Mouse (Mus musculus) embryonic facial prominence, embryonic 12.5 days (tissue): ENCODE results near the gene Zfand2a. TPM values are rescaled to one million over a fixed set of nuclear protein-coding genes. Genes with fewer than 3 reads are reported as not detected.
A peak's percentile ranks its signal among the peaks of the same experiment; 100 is the strongest.

Experiments
- ATAC-seq: fragments of 200-750 bp; cut with Nextera tagmentation; 2 replicates; pipeline ENCODE4 v1.8.0; 2017; ENCODE audit not compliant: insufficient number of reproducible peaks, insufficient read depth, low FRiP score, low TSS enrichment
- H3K27ac ChIP-seq: fragments of 300-500 bp; sonication (generic); 2 replicates; pipeline ENCODE4 v1.5.1; 2016; ENCODE audit warnings: mild to moderate bottlenecking
- H3K27me3 ChIP-seq: fragments of 300-500 bp; sonication (generic); 2 replicates; pipeline ENCODE4 v1.6.1; 2016; ENCODE audit warnings: mild to moderate bottlenecking, moderate library complexity
- H3K36me3 ChIP-seq: fragments of 300-500 bp; sonication (generic); 2 replicates; pipeline ENCODE4 v1.6.1; 2016; ENCODE audit warnings: mild to moderate bottlenecking
- H3K4me1 ChIP-seq: fragments of 300-500 bp; sonication (generic); 2 replicates; pipeline ENCODE4 v1.6.1; 2016
- H3K4me2 ChIP-seq: fragments of 300-500 bp; sonication (generic); replicated peaks from 2 replicates; pipeline ENCODE4 v1.6.1; 2016; ENCODE audit warnings: mild to moderate bottlenecking, moderate library complexity
- H3K4me3 ChIP-seq: fragments of 300-500 bp; sonication (generic); 2 replicates; pipeline ENCODE4 v1.5.1; 2016; ENCODE audit warnings: mild to moderate bottlenecking
- H3K9ac ChIP-seq: fragments of 300-500 bp; sonication (generic); 2 replicates; pipeline ENCODE4 v1.6.1; 2016; ENCODE audit warnings: mild to moderate bottlenecking, moderate library complexity
- H3K9me3 ChIP-seq: fragments of 300-500 bp; sonication (generic); 2 replicates; pipeline ENCODE4 v1.6.1; 2016; ENCODE audit warnings: mild to moderate bottlenecking, moderate library complexity
- WGBS: fragments of 180-500 bp; shearing (Covaris S2); methylation state at CpG from one replicate; pipeline ENCODE4 v1.1.7; 2016; 5-methylcytosine and 5-hydroxymethylcytosine counted together
- polyA plus RNA-seq: library from polyadenylated mRNA; unstranded; fragments of >200 nt; fragmentation: Nextera tagmentation; extraction: Ambion mirVana; gene quantifications from 2 replicates; pipeline ENCODE4 v1.2.1, GENCODE M21; 2016

Gene Zfand2a
- polyA plus RNA-seq, 1 experiment from 2014 or later, result 9.9 TPM

DNA sequence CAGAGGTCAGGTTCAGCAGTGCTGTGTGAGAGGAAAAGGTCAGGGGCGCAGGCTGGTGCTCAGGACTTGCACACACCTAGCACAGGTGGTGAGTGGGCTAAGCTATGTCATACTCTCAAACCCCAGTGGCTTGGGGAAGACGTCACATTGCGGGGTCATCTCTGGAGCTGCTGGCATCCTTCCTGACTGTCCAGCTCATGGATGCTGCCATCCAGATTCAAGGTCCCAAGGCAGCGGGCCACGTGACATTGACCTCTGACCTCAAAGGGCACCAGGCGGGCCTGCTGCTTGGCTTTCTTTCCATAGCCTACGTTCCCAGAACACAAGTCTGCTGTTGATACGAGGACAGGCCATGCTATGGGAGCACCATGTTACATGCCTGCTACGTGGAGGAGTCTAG, 57.3 kb downstream of the Zfand2a start:
- ATAC-seq, result no peak
- no peak overlapping the region for H3K4me2 ChIP-seq
- peaks cover 12% of the 10 kb centered on the region for H3K4me1 ChIP-seq
- H3K27ac ChIP-seq, result no peak overlapping the region
- H3K9ac ChIP-seq, result no peak overlapping the region
- 83% methylated on average over 9 of the region's 9 CpGs for WGBS
- peaks cover 5% of the 10 kb centered on the region; the same call in 1 of the 2 replicates for H3K36me3 ChIP-seq
- no peak overlapping the region for H3K4me3 ChIP-seq
- no peaks in the 10 kb centered on the region for H3K27me3 ChIP-seq
- H3K9me3 ChIP-seq, result no peaks in the 10 kb centered on the region

DNA sequence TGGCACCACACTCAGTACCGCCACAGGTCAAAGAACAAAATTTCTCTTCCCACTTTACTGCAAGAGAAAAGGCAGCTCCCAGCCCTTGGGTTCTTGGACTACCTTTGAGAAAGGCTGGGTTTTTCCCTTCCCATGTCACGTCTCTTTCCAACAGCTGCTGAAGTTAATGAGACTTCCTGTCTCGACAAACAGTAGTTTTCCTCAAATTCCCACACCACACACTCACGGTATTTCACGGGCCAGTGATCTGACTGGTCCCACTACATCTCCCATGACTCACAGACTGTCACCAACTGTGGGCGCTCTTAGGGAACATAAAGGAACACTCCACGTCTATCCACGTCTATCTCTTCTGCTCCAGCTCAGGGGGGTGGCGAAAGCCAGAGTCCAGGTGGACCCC, 59.2 kb downstream of the Zfand2a start:
- no peak overlapping the region for H3K27ac ChIP-seq
- H3K36me3 ChIP-seq, result peaks cover 5% of the 10 kb centered on the region; the same call in 1 of the 2 replicates
- no peak for ATAC-seq
- no peak overlapping the region for H3K9ac ChIP-seq
- no peak overlapping the region for H3K4me3 ChIP-seq
- no peaks in the 10 kb centered on the region for H3K9me3 ChIP-seq
- H3K27me3 ChIP-seq, result no peaks in the 10 kb centered on the region
- no peak overlapping the region for H3K4me2 ChIP-seq
- peaks cover 9% of the 10 kb centered on the region for H3K4me1 ChIP-seq
- 73% methylated on average over 9 of the region's 9 CpGs for WGBS

DNA sequence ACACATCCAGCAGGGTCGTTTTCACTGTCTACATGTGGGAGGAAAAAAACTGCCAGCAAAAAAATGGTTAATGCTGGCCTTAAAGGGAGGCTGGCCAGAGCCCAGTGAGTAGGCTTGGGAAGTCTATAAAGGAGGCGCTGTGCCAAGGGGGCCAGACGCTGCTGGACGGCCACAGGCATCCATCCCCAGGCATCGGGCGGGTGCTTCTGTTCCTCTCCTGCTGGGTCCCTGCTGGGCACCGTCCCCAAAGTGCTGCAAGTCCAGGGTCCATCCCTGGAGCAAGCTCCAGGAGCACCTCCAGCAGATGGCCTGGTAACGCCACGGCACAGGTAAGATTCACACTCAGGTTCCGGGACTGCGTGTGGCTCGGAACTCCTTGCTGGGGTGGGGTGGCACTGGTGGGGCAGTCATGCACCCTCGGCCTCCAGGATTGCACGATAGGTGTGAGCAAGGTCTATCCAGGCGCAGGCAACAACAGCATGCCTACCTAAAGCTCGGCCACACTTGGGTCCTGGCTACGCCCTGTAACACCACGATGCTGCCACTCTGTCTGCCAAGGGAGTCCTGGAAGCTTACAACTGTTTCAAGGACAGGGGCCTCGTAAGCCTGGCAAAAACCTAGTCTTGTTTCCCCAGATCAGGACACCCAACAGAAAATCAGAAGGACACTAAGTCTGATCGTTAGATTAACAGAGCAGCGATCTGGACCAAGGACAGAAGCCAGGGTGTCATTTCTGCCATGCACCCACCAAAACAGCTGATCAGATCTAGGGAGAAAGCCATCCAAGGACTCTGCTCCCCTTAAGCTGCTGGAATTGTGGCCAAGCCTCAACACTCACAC, 61.1 kb downstream of the Zfand2a start, which contains the start of gene Gper1:
Gene Gper1, plus strand, starts transcription at position 126 of the 840 bp plus-strand sequence.
- H3K4me1 ChIP-seq, result 0 out of 2 replicates have a peak, but pooled peaks cover 9% of the 10 kb centered on the region
- H3K36me3 ChIP-seq, result peaks cover 5% of the 10 kb centered on the region; the same call in 1 of the 2 replicates
- H3K9ac ChIP-seq, result peak within 1 kb of the TSS; percentile 15
- 57% methylated on average over 21 of the region's 21 CpGs for WGBS
- H3K27ac ChIP-seq, result peak within 1 kb of the TSS; percentile 12; the same call in 1 of the 2 replicates
- peak within 1 kb of the TSS; percentile 11 for H3K4me3 ChIP-seq
- H3K27me3 ChIP-seq, result no peaks in the 10 kb centered on the region
- peak within 1 kb of the TSS; percentile 23; the same call in 1 of the 2 replicates for H3K4me2 ChIP-seq
- no peaks in the 10 kb centered on the region for H3K9me3 ChIP-seq
- ATAC-seq, result no peak

Other genes with a start within 250 kb of the Zfand2a start
- 157 and 164 TPM in 2 replicates for gene Get4, start 232.2 kb downstream of the Zfand2a start, polyA plus RNA-seq
- 2.4 and 3.0 TPM in 2 replicates for gene Adap1, start 158.9 kb downstream of the Zfand2a start, polyA plus RNA-seq
- gene Cox19, start 133.1 kb downstream of the Zfand2a start, polyA plus RNA-seq, result 110 and 112 TPM in 2 replicates
- gene Cyp2w1, start 131.9 kb downstream of the Zfand2a start, polyA plus RNA-seq, result 2.6 and 4.1 TPM in 2 replicates
- 1.7 and 1.9 TPM in 2 replicates for gene Gpr146, start 106.9 kb downstream of the Zfand2a start, polyA plus RNA-seq
- gene C130050O18Rik, start 79.3 kb downstream of the Zfand2a start, polyA plus RNA-seq, result 0.77 and 1.2 TPM in 2 replicates
- gene Gper1, start 61.4 kb downstream of the Zfand2a start, polyA plus RNA-seq, result 1.6 and 1.8 TPM in 2 replicates
- 32.6 and 33.5 TPM in 2 replicates for gene 3110082I17Rik, start 24.0 kb downstream of the Zfand2a start, polyA plus RNA-seq
- gene Uncx, start 58.9 kb upstream of the Zfand2a start, polyA plus RNA-seq, result 5.0 and 6.4 TPM in 2 replicates